Mouse (Mus musculus) brain, embryonic 14.5 days (tissue): ENCODE results near the gene Gm47429. TPM values are rescaled to one million over a fixed set of nuclear protein-coding genes. Genes with fewer than 3 reads are reported as not detected.
A peak's percentile ranks its signal among the peaks of the same experiment; 100 is the strongest.

Source experiments
- DNase-seq: peaks from one replicate; pipeline ENCODE4 v3.0.0-alpha.2; 2011; ENCODE audit warnings: low read depth
- CTCF ChIP-seq: fragments of 200-500 bp; IDR thresholded peaks from 2 replicates; pipeline ENCODE4 v1.5.1; 2012; ENCODE audit warnings: inconsistent platforms, mild to moderate bottlenecking, moderate library complexity, borderline replicate concordance; ENCODE audit not compliant: insufficient read depth, insufficient read length; ENCODE audit errors: extremely low read depth
- POLR2A ChIP-seq: fragments of 200-500 bp; IDR thresholded peaks from 2 replicates; pipeline ENCODE4 v1.6.1; 2012; ENCODE audit warnings: mild to moderate bottlenecking, inconsistent platforms, borderline replicate concordance; ENCODE audit not compliant: poor library complexity, insufficient read depth, insufficient read length, severe bottlenecking; ENCODE audit errors: extremely low read depth
- polyA plus RNA-seq: library from polyadenylated mRNA; depleted of rRNA; stranded (reverse); fragments of >200 nt; gene quantifications from 2 replicates; pipeline ENCODE4 v1.2.3, GENCODE M21; 2012; rRNA removed

The Gm47429 gene
- polyA plus RNA-seq, 1 experiment, result not detected

- TF ChIP-seq CTCF, result no peak
- TF ChIP-seq POLR2A, result peak; percentile 85; the same call in 1 of the 2 replicates
- DNase-seq, result peak; percentile 91
Observed at GRCm38 (mm10) chr13:50417389-50418183, 26.1 kb downstream of the Gm47429 start, which contains the start of gene Fbxw17. Fbxw17 (plus strand) TSS chr13:50417864.

Other genes with a start within 250 kb of the Gm47429 start
- gene Gm906, start 193.6 kb downstream of the Gm47429 start, polyA plus RNA-seq, result not detected in 2 replicates
- 35.7 and 36.4 TPM in 2 replicates for gene Fbxw17, start 26.0 kb downstream of the Gm47429 start, polyA plus RNA-seq
- not detected in 2 replicates for gene Nutm2, start 23.4 kb upstream of the Gm47429 start, polyA plus RNA-seq
- not detected in 2 replicates for gene Gm904, start 199.3 kb upstream of the Gm47429 start, polyA plus RNA-seq